Mouse (Mus musculus) ES-E14 (cell line): ENCODE measurements at regions not wholly inside any gene's neighbourhood (a gene's known extent, or its start where the extent isn't known, plus 50 kb on each side); places are given as distances from the start of the nearest gene placed in this dataset.

ENCODE experiments used
- HCFC1 ChIP-seq: IDR thresholded peaks from 2 replicates; pipeline ENCODE4 v1.6.1; 2012; ENCODE audit warnings: low read length, inconsistent platforms, borderline replicate concordance; ENCODE audit not compliant: insufficient read depth
- MAFK ChIP-seq: IDR thresholded peaks from 2 replicates; pipeline ENCODE4 v1.6.1; 2014; ENCODE audit warnings: mild to moderate bottlenecking, low read depth, low read length, inconsistent platforms; ENCODE audit not compliant: insufficient read depth

GRCm38 (mm10) chr2:148579027-148579426 is 93.4 kb upstream of the Nxt1 start:
- no peak for TF ChIP-seq HCFC1
- no peak for TF ChIP-seq MAFK
